Mouse (Mus musculus) lung, postnatal 25 days (tissue): Measurements from ENCODE around the gene Scn3b.
A peak's percentile ranks its signal among the peaks of the same experiment; 100 is the strongest.

Source experiments
- DNase-seq: peaks from one replicate; pipeline ENCODE4 v3.0.0; 2022; ENCODE audit warnings: low spot score

Scn3b gene

DNA sequence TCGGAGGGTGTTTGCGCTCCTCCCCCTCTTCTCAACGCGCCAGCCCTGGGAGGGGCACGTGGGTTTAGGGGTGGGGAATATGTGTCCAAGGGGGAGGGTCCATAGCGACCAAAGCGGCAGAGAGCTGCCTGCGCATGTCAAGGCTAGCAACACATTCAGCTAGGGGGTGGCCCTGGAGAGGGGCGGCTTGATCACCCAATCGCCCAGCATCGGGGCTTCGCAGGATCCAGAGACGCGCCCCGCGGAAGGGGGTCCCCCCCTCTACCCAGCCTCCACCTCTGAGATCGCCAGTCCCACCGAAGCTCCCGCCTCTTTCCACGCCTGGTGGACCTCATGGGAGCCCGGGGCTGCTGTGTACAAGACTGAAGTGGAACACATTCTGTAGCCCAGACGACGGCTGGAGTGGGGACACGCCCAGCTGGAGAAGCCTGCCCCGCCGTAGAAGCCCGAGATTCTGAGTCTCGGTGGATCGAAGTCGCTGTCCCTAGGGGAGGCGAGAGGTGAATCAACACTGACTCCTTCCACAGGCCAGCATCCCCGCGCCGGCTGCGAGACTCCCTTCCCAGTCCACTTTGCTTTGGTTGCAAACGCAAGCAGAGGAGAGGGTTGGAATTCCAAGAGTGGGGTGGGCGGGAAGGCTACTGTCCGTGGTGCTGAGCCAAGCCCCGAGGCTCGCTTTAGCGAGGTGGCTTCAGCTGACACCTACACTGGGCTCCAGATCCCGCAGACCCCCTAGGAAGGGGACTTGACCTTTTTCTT, at the start of gene Scn3b:
TSS of gene Scn3b (plus strand) at position 115 of the 759 bp plus-strand sequence.
- peak; percentile 81 for DNase-seq

DNA sequence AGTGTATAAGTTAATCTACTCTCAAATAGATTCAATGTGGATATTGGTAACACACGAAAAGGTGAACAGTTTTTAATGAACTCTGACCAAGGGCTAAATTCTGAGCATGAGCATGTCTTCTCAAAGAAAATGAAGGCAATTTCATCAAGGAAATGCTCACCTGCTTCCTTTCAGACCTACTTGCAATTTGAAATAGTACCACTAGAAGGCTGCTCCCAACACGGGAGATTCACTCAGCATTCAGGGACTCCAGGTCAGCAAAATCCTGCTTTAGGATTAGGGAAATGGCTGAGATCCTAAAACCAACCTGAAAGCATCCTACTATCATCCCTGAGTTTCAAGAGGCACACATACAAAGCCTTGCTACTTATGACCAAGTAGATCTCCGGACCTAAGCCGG, 44.7 kb upstream of the Scn3b start:
- DNase-seq: no peak

DNA sequence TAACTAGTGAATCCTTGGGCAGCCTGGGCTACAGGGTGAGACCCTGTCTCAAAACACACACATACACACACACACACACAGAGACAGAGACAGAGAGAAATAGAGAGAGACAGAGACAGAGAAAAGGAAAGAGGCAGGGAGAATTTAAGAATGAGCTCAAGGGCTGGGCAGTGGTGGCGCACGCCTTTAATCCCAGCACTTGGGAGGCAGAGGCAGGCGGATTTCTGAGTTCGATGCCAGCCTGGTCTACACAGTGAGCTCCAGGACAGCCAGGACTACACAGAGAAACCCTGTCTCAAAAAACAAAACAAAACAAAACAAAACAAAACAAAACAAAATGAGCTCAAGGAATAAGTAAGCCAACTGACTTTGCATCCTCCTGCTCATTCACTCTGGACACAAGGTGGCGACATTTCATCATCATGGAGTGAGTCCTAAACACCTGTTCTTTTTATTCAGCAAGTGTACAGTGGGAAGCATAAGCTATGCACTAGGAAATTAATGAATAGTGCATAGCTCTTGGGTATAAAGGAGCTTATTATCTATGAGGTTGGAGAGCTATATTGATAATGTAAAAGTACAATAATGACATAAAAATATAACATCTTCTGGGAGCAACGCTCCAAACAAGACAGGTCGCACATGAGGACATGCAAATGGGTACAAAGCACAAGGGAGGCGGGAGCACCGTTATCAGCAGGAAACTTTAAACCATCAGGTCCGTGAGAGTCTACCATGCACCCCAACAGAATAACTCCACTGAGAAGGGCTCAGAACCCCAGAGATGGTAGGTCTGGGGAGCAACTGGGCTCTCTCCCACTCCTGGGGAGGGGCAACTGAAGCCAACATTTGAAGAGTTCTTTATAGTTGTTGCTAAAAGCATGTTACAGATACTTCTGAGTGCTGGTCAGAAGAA, 40.9 kb upstream of the Scn3b start:
- DNase-seq: peak; percentile 42

DNA sequence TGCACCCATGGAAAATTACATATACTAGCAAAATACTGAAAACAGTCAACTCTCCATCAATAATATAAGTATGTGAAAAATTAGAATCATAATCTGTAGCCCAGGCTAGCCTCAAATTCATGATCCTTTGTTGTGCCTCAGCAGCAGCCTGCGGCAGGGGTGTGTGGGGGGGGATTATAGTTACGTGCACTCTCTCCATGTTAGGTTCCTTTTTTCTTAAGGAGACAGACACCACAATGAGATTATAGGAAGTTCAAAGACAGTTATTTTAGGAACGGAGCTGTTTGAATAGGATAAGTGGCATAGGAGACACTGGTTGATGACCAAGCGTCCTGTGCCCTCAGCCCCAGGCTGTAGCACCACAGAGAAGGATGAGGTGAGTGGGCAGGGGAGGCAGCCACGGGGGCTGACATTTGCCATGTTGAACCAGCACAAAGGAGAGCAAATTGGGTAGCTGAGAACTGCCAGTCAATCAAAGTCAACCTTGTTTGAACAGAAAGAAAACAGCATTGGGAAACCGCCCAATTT, 40.1 kb upstream of the Scn3b start:
- DNase-seq: no peak

DNA sequence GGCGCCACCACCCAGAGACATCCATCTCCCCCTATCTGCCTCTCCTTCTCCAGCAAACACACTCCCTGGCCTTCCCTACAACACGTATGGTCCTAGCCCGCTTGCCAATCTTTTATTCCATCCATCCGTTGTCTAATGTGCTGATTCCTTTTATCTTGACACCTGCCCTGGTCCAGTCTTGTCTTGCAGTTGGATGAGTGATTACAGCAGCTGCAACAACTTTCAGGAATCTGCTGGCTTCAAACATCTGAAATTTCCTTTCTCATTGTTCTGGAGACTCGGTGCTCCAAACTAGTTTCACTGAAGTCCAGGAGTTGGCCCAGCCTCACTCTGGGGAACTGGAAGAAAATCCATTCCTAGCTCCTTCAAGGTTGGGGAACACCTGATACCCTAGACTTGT, 39.5 kb upstream of the Scn3b start:
- no peak for DNase-seq

DNA sequence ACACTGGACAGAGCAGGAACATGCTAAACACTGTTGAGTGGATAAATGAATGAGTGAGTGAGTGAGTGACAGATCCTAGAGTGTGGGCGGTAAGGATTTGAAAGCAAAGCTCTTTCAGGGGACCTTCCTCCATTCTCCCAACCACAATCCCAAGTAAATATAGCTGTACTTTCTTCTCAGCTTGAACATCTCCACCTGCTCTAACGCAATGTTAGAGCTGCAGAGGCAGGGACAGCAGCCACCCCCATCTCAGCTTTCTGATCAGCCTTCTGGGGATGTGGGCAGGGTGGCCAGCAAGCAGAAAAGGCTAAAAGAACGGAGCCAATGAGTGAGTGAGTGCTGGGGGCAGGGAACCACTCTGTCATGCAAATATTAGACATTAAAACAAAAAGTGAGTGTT, 38.0 kb upstream of the Scn3b start:
- DNase-seq: no peak

DNA sequence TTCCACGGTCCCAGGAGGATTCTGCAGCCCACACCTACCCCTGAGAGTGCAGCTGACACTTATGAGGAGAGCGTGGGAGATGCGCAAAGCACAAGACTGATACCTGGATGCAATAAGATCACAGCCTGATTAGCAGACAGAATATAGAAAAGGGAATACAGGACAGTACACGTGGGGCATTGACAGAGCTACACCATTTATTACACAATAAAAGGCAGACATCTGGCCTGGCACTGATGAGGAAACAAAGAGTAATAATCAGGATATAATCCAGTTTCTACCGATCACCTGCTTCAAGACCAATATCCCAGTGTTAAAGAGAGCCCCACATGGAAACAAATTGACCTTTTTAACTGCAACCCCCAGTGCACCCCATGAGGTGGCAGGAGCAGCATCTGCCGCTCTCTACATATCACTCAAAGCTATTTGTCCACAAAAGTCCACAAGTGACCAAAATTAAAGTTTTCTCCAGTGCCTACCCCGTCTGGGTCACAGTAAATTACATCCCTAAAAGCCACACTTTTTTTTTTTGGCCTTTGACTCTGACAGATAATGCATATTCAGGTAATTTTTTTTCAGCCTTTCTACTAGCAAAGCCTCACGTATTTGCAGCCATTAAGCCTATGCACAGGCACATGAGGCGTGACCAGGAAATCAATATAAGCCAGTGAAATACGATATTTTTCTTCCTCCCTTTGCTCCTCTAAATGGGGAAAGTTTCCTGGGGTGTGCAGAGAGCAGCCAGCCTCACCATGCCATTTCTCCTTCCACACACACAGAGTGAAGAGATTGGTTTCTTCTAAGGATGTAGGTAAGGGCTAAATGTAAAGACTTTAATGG, 34.6 kb upstream of the Scn3b start:
- DNase-seq: no peak

DNA sequence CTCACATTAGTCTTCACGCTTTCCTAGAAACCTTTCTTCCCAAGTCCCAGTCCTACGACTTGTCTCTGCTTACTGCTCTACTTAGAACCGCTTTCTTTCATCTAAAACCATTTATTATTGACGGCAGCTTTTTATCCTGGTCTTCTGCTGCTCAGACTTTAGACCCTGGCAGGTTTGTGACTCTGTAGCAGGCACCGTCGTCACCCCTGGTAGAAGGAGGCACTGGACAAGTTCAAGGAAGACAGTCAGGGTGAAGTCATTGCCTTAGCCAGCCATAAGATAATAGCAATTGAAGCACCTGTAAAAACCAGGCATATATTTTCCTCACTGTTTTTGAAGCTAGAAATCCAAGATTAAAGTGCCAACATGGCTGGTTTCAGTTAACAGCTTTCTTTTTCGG, 33.8 kb upstream of the Scn3b start:
- no peak for DNase-seq

DNA sequence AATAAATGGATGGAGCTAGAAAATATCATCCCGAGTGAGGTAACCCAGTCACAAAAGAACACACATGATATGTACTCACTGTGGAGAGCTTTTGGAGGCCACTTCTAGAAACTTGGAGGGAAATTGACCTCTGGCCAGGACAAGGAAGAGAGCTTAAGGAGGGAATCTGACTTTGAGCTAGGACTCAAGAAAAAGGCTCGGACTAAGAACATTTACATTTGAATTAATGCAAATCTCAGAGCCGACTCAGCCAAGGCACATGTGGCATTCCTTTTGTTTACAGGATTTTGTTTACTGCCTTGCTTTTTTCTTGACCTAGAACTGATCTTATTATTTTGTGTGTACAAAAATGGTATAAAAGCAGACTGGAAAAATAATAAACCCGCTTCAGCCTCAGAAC, 29.3 kb upstream of the Scn3b start:
- no peak for DNase-seq

DNA sequence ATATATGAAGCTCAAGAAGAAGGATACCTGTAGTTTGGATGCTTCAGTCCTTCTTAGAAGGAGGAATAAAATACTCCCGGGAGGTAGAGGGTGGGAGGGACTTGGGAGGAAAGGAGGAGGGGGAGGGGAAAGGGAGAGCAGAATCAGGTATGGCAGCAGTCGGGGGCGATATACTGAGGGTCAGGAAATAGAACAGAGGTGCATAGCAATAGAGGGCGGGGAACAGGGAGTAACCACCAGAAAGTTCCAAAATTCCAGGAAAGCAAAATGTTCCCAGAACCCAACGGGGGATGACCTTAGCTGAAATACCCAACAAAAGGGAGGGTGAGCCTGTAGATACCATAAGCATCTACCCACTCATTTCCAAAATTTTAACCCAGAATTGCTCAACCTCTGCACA, 28.7 kb upstream of the Scn3b start:
- DNase-seq: no peak

DNA sequence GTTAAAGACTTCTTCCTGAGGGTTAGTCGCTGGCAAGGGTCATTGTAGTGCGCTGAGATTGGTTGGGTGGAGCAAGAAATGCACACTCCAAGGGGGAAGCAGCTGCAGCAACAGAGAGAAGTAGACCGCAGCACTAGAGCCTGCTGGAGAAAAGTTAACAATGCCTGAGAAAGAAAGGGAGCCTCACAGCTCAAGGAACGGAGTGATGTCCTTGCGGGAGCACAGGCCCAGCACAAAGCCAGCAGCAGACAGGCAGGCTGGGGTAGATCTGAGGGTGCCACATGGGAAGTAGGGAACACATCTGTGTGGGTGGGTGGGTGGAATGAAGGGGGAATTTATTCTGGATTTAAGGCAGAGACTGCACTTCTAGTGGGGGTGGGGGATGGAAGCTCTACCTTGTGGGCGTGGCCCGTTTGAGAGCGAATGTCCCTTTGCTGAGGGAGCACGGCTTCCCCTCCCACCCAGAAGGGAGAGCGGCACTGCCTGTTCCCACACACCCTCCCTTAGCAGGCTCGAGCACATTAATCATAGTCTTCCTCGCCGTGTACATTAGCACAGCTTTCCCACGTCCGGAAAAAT, 27.7 kb upstream of the Scn3b start:
- DNase-seq: peak; percentile 63

DNA sequence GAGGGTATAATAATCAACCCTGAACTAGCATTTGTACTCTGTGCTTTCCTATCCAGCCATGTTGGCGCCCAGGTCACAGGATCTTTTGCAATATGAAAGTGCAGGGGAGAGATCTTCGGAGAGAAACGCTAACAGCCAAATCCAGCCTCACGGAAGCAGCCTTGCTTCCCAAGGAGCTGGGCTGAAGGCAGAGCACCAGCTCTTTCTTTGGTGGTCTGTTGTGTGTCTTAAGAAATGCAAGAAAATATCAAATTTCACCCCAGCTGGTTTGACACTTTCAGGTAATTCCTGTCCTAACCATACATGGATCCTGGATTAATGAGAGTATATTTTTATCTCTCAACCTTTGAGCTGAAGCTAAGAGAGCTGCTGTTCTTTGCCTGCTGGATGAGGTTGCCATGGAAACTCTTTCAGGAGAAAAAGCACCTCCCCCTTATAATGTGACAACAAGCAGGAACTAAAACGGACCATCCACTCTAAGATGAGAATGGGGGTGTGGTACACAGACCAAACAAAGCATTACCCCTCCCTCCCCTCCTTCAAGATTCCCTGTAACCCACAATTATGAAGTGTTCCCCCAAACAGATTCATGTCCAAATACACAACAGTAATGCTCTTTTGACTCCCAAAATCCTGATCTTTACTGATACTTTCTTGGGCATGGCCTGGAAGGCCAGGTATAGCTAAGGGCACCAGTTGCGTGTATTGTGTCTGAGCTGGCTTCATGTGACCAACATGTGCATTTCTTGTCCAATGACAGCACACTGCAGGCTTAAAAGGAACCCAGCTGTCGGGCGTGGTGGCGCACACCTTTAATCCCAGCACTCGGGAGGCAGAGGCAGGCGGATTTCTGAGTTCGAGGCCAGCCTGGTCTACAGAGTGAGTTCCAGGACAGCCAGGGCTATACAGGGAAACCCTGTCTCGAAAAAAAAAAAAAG, 26.8 kb upstream of the Scn3b start:
- DNase-seq: no peak

DNA sequence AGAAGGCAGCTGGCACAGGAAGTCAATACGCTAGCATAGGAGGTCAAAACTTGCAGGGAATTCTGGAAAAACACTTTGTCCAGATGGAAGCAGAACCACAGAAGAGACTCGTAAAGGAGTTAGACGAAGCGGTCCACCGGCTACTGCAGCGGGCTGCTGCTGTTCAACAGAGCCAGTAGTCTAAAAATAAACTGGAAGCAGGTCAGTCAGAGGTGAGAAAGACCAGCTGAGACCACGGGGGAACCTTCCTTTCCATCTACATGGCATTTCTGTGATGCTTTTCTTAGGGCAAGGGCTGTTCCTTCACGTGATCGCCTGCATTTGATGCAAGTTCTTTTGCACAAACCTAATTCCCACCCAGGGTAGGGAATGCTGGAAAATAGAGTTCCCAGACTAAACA, 23.6 kb upstream of the Scn3b start:
- no peak for DNase-seq

DNA sequence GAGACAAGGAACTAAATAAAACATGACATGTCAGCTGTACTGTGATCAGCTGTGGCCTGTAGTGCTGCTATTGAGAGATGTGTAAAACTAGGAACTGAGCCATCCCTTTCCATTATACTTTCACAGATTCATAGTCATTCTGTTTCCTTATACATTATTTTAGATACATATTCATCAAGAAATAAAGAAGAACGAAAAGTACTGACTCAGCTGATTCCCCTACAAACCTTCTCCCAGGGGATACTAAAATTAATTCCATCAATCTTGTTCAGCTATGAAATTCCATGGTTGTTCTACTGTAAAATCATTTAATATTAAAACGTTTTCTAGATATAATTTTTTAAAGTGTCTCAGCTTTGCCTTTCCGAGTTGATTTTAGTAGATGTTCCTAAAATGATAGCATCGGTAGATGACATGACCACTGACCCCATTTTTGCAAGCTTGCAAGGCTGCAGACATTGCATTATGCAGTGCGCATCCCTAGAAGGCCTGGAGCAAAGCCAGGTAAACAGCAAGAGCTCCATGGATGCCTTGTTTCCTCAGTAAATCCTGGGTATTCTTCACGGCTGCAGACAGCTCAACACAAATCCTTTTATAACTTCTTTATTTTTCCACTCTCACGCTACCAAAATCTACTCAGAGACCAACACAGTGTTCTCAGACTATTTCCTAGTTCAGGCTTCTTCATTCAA, 22.9 kb upstream of the Scn3b start:
- DNase-seq: no peak

DNA sequence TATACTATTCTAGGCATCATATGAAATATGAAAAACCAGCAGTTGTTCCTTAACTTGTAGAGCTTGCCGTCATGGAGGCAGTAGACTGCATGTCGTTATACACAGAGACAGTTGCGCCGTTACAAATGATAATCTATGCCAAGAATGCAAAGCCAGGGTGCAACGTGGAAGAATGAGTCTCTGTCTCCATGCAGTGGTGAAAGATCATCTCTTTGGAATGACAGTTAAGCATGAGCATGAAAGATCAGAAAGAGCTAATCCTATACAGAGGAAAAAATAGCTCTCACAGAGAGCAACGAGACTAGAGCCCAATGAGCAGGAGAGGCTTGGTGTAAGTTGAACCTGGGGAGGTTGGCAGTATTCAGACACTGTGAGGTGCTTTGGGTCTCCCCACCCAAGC, 22.3 kb upstream of the Scn3b start:
- no peak for DNase-seq

DNA sequence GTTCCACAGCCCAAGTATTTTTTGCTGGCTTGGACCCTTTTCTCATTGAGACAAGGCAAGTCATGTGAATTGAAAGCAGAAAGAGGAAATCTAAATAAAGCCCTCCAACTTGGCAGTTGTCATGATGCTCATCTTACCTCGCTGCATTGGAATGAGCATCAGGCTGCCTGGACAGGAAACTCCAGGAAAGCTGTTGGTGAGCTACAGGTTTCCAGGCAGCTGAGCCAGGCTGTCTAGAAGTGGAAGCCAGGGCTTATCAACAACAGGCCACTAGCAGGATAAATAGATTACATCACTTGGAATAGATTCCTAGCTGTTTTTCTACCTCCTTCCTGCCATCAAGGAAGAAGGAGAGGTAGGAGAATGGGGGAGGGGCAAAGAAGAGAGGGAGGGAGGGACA, 19.9 kb upstream of the Scn3b start:
- DNase-seq: peak; percentile 47

DNA sequence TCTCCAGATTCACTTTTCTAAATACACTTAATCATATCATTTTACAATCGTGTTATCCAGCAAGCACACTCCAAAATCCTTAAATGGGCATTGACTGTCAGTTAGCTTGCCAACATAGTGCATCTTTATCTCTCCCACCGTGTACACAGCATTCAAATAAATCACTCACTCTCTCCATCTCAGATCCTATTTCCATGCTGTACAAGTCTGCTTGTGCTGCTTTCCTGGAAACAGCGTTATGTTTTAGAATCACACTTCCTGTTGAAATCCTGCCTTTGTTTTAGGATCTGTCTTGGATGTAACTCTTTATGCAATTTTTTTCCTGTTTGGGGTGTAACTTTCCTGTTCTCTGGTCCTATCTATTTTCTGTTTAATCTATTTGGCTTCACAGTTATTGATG, 16.6 kb upstream of the Scn3b start:
- DNase-seq: peak; percentile 54

DNA sequence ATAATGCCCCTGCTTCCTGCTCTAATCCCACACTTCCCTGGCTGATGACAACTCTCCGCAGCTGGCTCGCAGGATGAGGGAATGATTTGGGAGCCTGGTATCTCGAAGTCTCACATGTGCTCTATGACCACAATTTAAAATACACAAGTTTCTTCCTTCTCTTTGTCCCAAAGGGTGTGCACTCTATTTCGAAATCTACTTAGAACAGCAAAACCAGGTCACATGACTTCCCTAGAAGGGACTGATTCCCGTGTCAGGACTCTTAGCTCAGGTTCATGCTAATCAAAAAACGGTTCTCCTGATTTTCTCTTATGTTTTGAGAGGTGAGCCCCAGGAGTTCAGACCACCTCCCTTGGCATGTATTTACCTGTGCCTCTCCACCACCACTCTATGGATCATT, 5.1 kb upstream of the Scn3b start:
- DNase-seq: no peak

DNA sequence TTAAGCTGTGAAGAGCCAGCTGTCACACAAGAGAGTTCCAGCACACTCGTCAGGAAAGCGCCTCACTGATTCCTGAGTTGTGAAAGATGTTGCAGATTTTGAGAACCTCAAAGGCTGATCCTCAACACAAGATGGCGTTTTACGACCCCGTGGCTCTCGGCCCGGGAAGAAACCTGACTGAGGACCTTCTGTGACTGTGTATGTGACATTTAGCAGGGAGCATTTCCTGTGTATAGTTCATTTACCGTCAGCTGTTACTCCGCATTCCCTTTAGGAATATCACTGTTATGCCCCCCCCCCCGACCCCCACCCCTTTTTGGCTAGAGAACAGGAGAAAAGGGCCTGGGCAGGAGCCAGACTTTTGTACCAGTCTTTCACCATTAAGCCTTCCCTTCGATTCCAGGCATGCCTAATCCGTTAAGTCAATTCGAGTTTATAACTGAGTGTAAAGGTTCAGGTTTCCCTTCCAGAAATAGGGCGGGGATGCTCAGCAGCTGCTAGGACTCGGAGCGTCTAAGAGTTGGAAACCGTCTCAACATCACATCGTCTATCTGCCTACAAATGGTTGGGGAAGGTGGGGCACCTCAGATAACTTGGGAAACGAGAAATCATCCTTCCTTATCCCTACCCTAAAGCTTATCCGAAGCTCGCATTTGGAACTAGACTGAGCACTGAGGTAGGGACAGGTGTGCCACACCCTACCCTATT, 823 bp upstream of the Scn3b start:
- no peak for DNase-seq

DNA sequence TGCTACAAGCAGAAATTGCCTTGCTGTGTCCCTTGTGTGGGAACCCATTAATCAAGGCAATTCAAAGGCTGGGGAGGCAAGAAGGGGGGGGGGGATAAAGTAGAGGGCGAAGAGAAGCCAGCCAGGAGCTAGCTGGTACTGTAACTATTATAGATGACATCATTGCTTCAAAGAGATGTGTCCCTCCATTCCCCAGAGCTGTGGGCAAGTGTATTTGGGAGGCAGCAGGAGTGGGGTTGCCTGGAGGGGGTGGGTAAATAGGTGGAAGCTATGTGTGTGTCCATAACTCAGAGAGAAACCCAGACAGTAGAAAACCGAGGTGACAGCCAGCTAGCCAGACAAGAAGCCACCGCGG, 292 bp upstream of the Scn3b start:
- DNase-seq: no peak
